Mouse (Mus musculus) brain, embryonic 14.5 days (tissue): Measurements from ENCODE around the gene Pkd1l2. TPM values are rescaled to one million over a fixed set of nuclear protein-coding genes. Genes with fewer than 3 reads are reported as not detected.
A peak's percentile ranks its signal among the peaks of the same experiment; 100 is the strongest.

Source experiments
- DNase-seq: peaks from one replicate; pipeline ENCODE4 v3.0.0-alpha.2; 2011; ENCODE audit warnings: low read depth
- CTCF ChIP-seq: fragments of 200-500 bp; IDR thresholded peaks from 2 replicates; pipeline ENCODE4 v1.5.1; 2012; ENCODE audit warnings: inconsistent platforms, mild to moderate bottlenecking, moderate library complexity, borderline replicate concordance; ENCODE audit not compliant: insufficient read depth, insufficient read length; ENCODE audit errors: extremely low read depth
- POLR2A ChIP-seq: fragments of 200-500 bp; IDR thresholded peaks from 2 replicates; pipeline ENCODE4 v1.6.1; 2012; ENCODE audit warnings: mild to moderate bottlenecking, inconsistent platforms, borderline replicate concordance; ENCODE audit not compliant: poor library complexity, insufficient read depth, insufficient read length, severe bottlenecking; ENCODE audit errors: extremely low read depth
- polyA plus RNA-seq: library from polyadenylated mRNA; depleted of rRNA; stranded (reverse); fragments of >200 nt; gene quantifications from 2 replicates; pipeline ENCODE4 v1.2.3, GENCODE M21; 2012

Pkd1l2 gene
- polyA plus RNA-seq, 1 experiment, result 0.01 TPM

GRCm38 (mm10) chr8:117053135-117054079 is 28.8 kb downstream of the Pkd1l2 start:
- DNase-seq, result no peak
- TF ChIP-seq POLR2A, result no peak
- peak; percentile 20; the same call in 1 of the 2 replicates for TF ChIP-seq CTCF

- TF ChIP-seq POLR2A (no peak), CTCF (no peak)
- no peak for DNase-seq
Measured at GRCm38 (mm10) chr8:117051316-117051715, 30.9 kb downstream of the Pkd1l2 start.

GRCm38 (mm10) chr8:117050763-117051162 is 31.5 kb downstream of the Pkd1l2 start:
- no peak for DNase-seq
- TF ChIP-seq CTCF (no peak), POLR2A (no peak)

- DNase-seq, result no peak
- no peak for TF ChIP-seq POLR2A
- no peak for TF ChIP-seq CTCF
Measured at GRCm38 (mm10) chr8:117049444-117049843, 32.8 kb downstream of the Pkd1l2 start.

- DNase-seq, result no peak
- TF ChIP-seq POLR2A (no peak), CTCF (no peak)
Measured at GRCm38 (mm10) chr8:117043584-117043983, 38.7 kb downstream of the Pkd1l2 start.

- TF ChIP-seq CTCF, result no peak
- no peak for TF ChIP-seq POLR2A
- DNase-seq, result peak; percentile 66
Measured at GRCm38 (mm10) chr8:117039843-117040242, 42.4 kb downstream of the Pkd1l2 start.

GRCm38 (mm10) chr8:117037374-117037935 is 44.8 kb downstream of the Pkd1l2 start:
- TF ChIP-seq POLR2A (no peak), CTCF (no peak)

GRCm38 (mm10) chr8:117033393-117033792 is 48.9 kb downstream of the Pkd1l2 start:
- DNase-seq, result no peak
- TF ChIP-seq POLR2A (no peak), CTCF (no peak)

More at GRCm38 (mm10) chr8:117037374-117037935, 44.8 kb downstream of the Pkd1l2 start:
- no peak for DNase-seq

GRCm38 (mm10) chr8:117032609-117033008 is 49.6 kb downstream of the Pkd1l2 start:
- no peak for TF ChIP-seq POLR2A
- no peak for TF ChIP-seq CTCF
- no peak for DNase-seq

- TF ChIP-seq POLR2A (no peak), CTCF (no peak)
- DNase-seq, result no peak
Measured at GRCm38 (mm10) chr8:117031476-117031875, 50.8 kb downstream of the Pkd1l2 start.

- no peak for TF ChIP-seq POLR2A
- TF ChIP-seq CTCF, result no peak
- DNase-seq, result no peak
Measured at GRCm38 (mm10) chr8:117028686-117029085, 53.6 kb downstream of the Pkd1l2 start.
